ENCODE assay signal across 13 mouse cellular contexts in genomic region chr14:73226346-73226745, GRCm38 (mm10). TPM values are rescaled to one million over a fixed set of nuclear protein-coding genes. Genes with fewer than 3 reads are reported as not detected.
DNase-seq lines count a peak whose midpoint lies in the region; ATAC-seq and TF ChIP-seq lines count a peak whose summit lies in the region.
"Had no signal": no experiment of that assay in that cellular context is flagged by ENCODE, and none has a peak within 500 bp of the region (broad histone marks: within the 10 kb centered on the region; RNA-seq: fewer than 3 reads in every experiment).

No protein-coding gene starts in this region.

- peaks cover 10% of the 10 kb centered on the region for H3K4me1 ChIP-seq in heart, embryonic 16.5 days (ENCODE audit: control insufficient read depth, insufficient read depth, low read length)
- no peaks in the 10 kb centered on the region; the same call in 1 of the 2 replicates for H3K4me1 ChIP-seq in heart, embryonic 10.5 days
- H3K4me1 ChIP-seq in stomach, postnatal 0 days (replicated peaks; ENCODE audit: control insufficient read depth, insufficient read depth): no peaks in the 10 kb centered on the region

- no peaks in the 10 kb centered on the region for H3K27me3 ChIP-seq in heart, embryonic 16.5 days (ENCODE audit: control insufficient read depth, insufficient read depth, low read length)
- no peaks in the 10 kb centered on the region for H3K27me3 ChIP-seq in heart, embryonic 10.5 days (ENCODE audit: insufficient read depth, poor library complexity, severe bottlenecking)
- H3K27me3 ChIP-seq in stomach, postnatal 0 days (ENCODE audit: control insufficient read depth, insufficient read depth, low read length): no peaks in the 10 kb centered on the region
- H3K27me3 ChIP-seq: embryonic facial prominence, embryonic 12.5 days; megakaryocyte, embryonic 14.5 days had no signal

- no peak for ATAC-seq in heart, embryonic 16.5 days (replicated peaks; ENCODE audit: extremely low read depth, insufficient read depth, low FRiP score)
- ATAC-seq in stomach, postnatal 0 days (ENCODE audit: low FRiP score, low TSS enrichment): no peak
- ATAC-seq: liver, postnatal 0 days had no signal

- no peak overlapping the region for H3K4me3 ChIP-seq in heart, embryonic 16.5 days (ENCODE audit: low read length)
- no peak overlapping the region for H3K4me3 ChIP-seq in heart, embryonic 10.5 days
- no peak overlapping the region for H3K4me3 ChIP-seq in stomach, postnatal 0 days (ENCODE audit: low read depth, low read length)
- H3K4me3 ChIP-seq: embryonic facial prominence, embryonic 12.5 days; megakaryocyte, embryonic 14.5 days had no signal

- whole genome bisulfite sequencing in heart, embryonic 16.5 days: 48% methylated on average over 3 of the region's 3 CpGs
- 75% methylated on average over 3 of the region's 3 CpGs for WGBS in heart, embryonic 10.5 days
- 44% methylated on average over 3 of the region's 3 CpGs for whole genome bisulfite sequencing in stomach, postnatal 0 days

- no peak for DNase-seq in heart, embryonic 10.5 days (ENCODE audit: low spot score)
- peak; percentile 48 for DNase-seq in retina, postnatal 1 day
- DNase-seq in retina, embryonic 14.5 days (ENCODE audit: low spot score): no peak
- DNase-seq in cerebellum, postnatal 36 days: peak; percentile 36 to 44
- no peak for DNase-seq in stomach, postnatal 0 days (ENCODE audit: low spot score)
- no peak for DNase-seq in left cerebral cortex, adult 9 months (ENCODE audit: low spot score in 2 of 2)
- DNase-seq in natural killer cell, adult 2 months (ENCODE audit: low spot score in 2 of 2): no peak
- DNase-seq: heart, postnatal 14 days; liver, postnatal 0 days; right cerebral cortex, postnatal 4 days had no signal

- no peaks in the 10 kb centered on the region for H3K36me3 ChIP-seq in heart, embryonic 16.5 days (ENCODE audit: control insufficient read depth, insufficient read depth)
- no peaks in the 10 kb centered on the region for H3K36me3 ChIP-seq in heart, embryonic 10.5 days
- H3K36me3 ChIP-seq in stomach, postnatal 0 days (ENCODE audit: control insufficient read depth, insufficient read depth, low read length): no peaks in the 10 kb centered on the region
- H3K36me3 ChIP-seq: embryonic facial prominence, embryonic 12.5 days had no signal

- TF ChIP-seq EP300 in stomach, postnatal 0 days (optimal IDR thresholded peaks at IDR 0.05): no peak

- H3K9me3 ChIP-seq in heart, embryonic 16.5 days (replicated peaks; ENCODE audit: control insufficient read depth, low read length): 0 out of 2 replicates have a peak, but pooled peaks cover 2% of the 10 kb centered on the region
- H3K9me3 ChIP-seq in heart, embryonic 10.5 days: no peaks in the 10 kb centered on the region
- H3K9me3 ChIP-seq in stomach, postnatal 0 days (ENCODE audit: control insufficient read depth, low read length): no peaks in the 10 kb centered on the region
- H3K9me3 ChIP-seq: embryonic facial prominence, embryonic 12.5 days; megakaryocyte, embryonic 14.5 days had no signal

- H3K27ac ChIP-seq in heart, embryonic 16.5 days (ENCODE audit: low read length): 0 out of 2 replicates have a peak overlapping the region, but pooled peaks have one; percentile 39
- no peak overlapping the region for H3K27ac ChIP-seq in heart, embryonic 10.5 days
- 0 out of 2 replicates have a peak overlapping the region, but pooled peaks have one; percentile 45 for H3K27ac ChIP-seq in stomach, postnatal 0 days (replicated peaks)
- H3K27ac ChIP-seq: embryonic facial prominence, embryonic 12.5 days had no signal

- H3K4me2 ChIP-seq in heart, embryonic 16.5 days (ENCODE audit: low read depth, low read length): no peak overlapping the region
- no peak overlapping the region for H3K4me2 ChIP-seq in stomach, postnatal 0 days (replicated peaks; ENCODE audit: low read depth)
- H3K4me2 ChIP-seq: embryonic facial prominence, embryonic 12.5 days had no signal

- no peak for TF ChIP-seq CTCF in stomach, postnatal 0 days (IDR thresholded peaks at IDR 0.05; ENCODE audit: low read depth)

- H3K9ac ChIP-seq in heart, embryonic 16.5 days (ENCODE audit: low read length): no peak overlapping the region
- H3K9ac ChIP-seq in stomach, postnatal 0 days (ENCODE audit: low read length): no peak overlapping the region
- H3K9ac ChIP-seq: embryonic facial prominence, embryonic 12.5 days; liver, postnatal 0 days had no signal

RNA-seq across cellular contexts. Expression of gene Lpar6, which starts 11.3 kb away (rescaled TPM):
- 7.5 and 9.4 TPM in 2 replicates for polyA plus RNA-seq in heart, embryonic 16.5 days (2015; fragmentation: Nextera tagmentation; extraction: Ambion mirVana)
- polyA plus RNA-seq in heart, embryonic 10.5 days (2016; fragmentation: Nextera tagmentation; extraction: Ambion mirVana): 8.2 and 11.2 TPM in 2 replicates
- 12.2 and 12.4 TPM in 2 replicates for polyA plus RNA-seq in stomach, postnatal 0 days (2015; fragmentation: Nextera tagmentation; extraction: Ambion mirVana)

Comparison
In these comparisons a context has a peak if more than half of its experiments do, and no peak if none do; other contexts are left out.
1. DNase-seq: peak in retina, postnatal 1 day (single experiment) and cerebellum, postnatal 36 days (2 of 2); none in heart, embryonic 10.5 days (single experiment), retina, embryonic 14.5 days (single experiment), stomach, postnatal 0 days (single experiment), left cerebral cortex, adult 9 months (0 of 2) and natural killer cell, adult 2 months (0 of 2).